Mouse (Mus musculus) limb, embryonic 13.5 days (tissue): ENCODE data around the gene Mphosph9. TPM values are rescaled to one million over a fixed set of nuclear protein-coding genes. Genes with fewer than 3 reads are reported as not detected.
A peak's percentile ranks its signal among the peaks of the same experiment; 100 is the strongest.

Experiments
- ATAC-seq: fragments of 200-750 bp; cut with Nextera tagmentation; 2 replicates; pipeline ENCODE4 v1.8.0; 2017; ENCODE audit warnings: low read depth, moderate number of reproducible peaks, moderate TSS enrichment; ENCODE audit not compliant: low FRiP score
- H3K27ac ChIP-seq: fragments of 300-500 bp; sonication (generic); 2 replicates; pipeline ENCODE4 v1.5.1; 2015; ENCODE audit warnings: inconsistent platforms, mild to moderate bottlenecking, moderate library complexity
- H3K27me3 ChIP-seq: fragments of 300-500 bp; sonication (generic); 2 replicates; pipeline ENCODE4 v1.6.1; 2015; ENCODE audit warnings: mild to moderate bottlenecking, inconsistent platforms
- H3K36me3 ChIP-seq: fragments of 300-500 bp; sonication (generic); 2 replicates; pipeline ENCODE4 v1.6.1; 2015; ENCODE audit warnings: inconsistent platforms, mild to moderate bottlenecking, moderate library complexity
- H3K4me1 ChIP-seq: fragments of 300-500 bp; sonication (generic); 2 replicates; pipeline ENCODE4 v1.6.1; 2015; ENCODE audit warnings: inconsistent platforms
- H3K4me2 ChIP-seq: fragments of 300-500 bp; sonication (generic); replicated peaks from 2 replicates; pipeline ENCODE4 v1.6.1; 2015; ENCODE audit warnings: inconsistent platforms, mild to moderate bottlenecking, moderate library complexity
- H3K4me3 ChIP-seq: fragments of 300-500 bp; sonication (generic); 2 replicates; pipeline ENCODE4 v1.5.1; 2015; ENCODE audit warnings: moderate library complexity, mild to moderate bottlenecking, inconsistent platforms
- H3K9ac ChIP-seq: fragments of 300-500 bp; sonication (generic); 2 replicates; pipeline ENCODE4 v1.6.1; 2015; ENCODE audit warnings: mild to moderate bottlenecking, inconsistent platforms
- H3K9me3 ChIP-seq: fragments of 300-500 bp; sonication (generic); 2 replicates; pipeline ENCODE4 v1.6.1; 2016; ENCODE audit warnings: inconsistent platforms
- WGBS: fragments of 180-500 bp; shearing (Covaris S2); methylation state at CpG from one replicate; pipeline ENCODE4 v1.1.7; 2015; 5-methylcytosine and 5-hydroxymethylcytosine counted together
- polyA plus RNA-seq: library from polyadenylated mRNA; unstranded; fragments of >200 nt; fragmentation: Nextera tagmentation; extraction: Ambion mirVana; gene quantifications from 2 replicates; pipeline ENCODE4 v1.2.1, GENCODE M21; 2015

Gene Mphosph9
- polyA plus RNA-seq, 1 experiment from 2014 or later = 13.2 TPM

DNA sequence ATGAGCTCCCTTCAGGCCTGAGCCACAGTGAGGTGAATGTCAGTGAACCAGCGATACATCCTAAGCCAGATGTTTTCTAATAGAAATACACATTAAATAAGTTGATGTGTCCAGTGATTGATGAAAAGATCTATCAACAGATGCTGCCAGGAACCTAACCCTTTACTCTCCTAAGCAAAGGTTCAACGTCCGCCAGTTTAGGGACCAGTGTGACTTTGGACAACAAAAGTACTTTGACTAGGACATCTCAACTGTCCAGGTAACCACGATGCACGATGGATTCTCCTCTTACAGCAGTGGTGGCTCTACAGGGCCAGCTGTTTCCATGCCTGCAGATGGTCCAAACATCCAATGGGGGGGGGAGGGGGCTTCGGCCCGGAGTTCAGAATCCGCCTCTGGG, 83.3 kb downstream of the Mphosph9 start:
- Histone ChIP-seq H3K27me3 (no peaks in the 10 kb centered on the region), H3K9me3 (no peaks in the 10 kb centered on the region), H3K36me3 (peaks cover 23% of the 10 kb centered on the region), H3K4me2 (no peak overlapping the region), H3K27ac (no peak overlapping the region), H3K4me1 (peaks cover 42% of the 10 kb centered on the region), H3K4me3 (no peak overlapping the region), H3K9ac (no peak overlapping the region)
- 90% methylated on average over 8 of the region's 8 CpGs for WGBS
- no peak for ATAC-seq

DNA sequence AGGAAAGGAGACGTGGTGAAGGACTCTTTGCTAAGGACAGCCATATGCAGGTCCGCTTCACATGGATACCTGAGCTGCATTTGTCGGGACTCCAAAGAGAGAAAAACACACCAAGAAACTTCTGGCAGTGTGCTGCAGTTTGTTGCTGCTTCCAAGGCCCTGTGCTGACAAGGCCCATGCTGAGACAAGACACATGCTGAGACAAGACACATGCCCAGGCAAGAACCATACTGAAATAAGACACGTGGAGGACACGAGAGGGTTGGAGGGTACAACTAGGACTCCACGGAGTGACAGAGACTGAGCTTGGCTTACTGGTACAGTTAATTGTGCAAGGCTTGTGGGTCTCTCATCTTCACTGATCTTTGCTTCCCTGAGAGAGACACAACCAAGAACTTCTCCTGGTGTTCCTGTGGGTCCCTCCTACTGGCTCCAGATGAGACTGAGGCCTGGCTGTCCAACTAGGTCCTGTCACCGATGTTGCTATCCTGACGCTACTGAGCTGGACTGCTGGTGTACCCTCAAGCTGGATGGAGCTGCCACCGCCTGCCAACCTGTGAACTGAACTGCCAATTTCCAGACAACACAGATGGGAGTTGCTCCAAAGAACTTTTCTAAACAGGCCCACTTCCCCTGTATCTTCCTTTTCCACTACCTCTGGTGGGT, 84.4 kb downstream of the Mphosph9 start:
- Histone ChIP-seq H3K27me3 (no peaks in the 10 kb centered on the region), H3K36me3 (peaks cover 23% of the 10 kb centered on the region), H3K4me3 (no peak overlapping the region), H3K4me1 (peaks cover 35% of the 10 kb centered on the region), H3K4me2 (no peak overlapping the region), H3K9me3 (no peaks in the 10 kb centered on the region), H3K9ac (no peak overlapping the region), H3K27ac (no peak overlapping the region)
- no peak for ATAC-seq
- WGBS = 85% methylated on average over 9 of the region's 9 CpGs

DNA sequence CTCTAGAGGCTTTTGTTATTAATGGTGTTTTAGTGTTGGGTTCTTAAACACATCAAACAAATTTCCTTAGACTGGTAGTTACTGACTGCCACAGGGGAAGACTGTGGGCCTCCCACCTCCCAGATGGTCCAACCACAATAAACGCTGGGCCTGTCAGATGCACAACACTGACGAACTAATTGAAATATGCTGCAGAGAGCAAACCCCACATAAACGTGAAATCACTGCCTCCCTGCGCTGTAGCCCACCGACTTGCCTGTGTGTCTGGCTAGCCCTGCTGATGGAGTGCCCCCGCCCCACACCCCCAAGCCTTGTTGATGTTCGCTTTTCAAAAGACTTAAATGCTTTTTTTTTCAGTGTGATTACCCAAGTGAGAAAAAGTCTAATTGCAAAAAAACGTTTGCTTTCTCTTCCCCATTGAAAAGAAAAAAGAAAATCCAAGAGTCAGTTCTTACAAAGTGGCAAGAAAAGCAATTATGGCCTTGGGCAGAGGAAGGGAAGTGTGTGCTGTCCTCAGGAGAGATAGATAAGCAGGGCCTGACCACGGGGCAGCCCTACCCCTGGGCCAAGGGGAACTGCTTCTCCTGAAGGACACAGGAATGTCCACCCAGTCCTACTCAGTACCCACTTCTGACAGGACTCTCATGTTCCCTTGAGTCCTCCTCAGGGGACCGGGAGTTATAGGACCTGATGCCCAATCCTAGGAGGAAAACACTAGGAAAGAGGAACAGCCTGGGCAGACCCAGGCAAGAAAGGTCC, 85.9 kb downstream of the Mphosph9 start:
- H3K27ac ChIP-seq = peak overlapping the region; percentile 55; the same call in 1 of the 2 replicates
- H3K36me3 ChIP-seq = peaks cover 23% of the 10 kb centered on the region
- WGBS = 24% methylated on average over 10 of the region's 10 CpGs
- no peaks in the 10 kb centered on the region for H3K9me3 ChIP-seq
- no peaks in the 10 kb centered on the region for H3K27me3 ChIP-seq
- H3K9ac ChIP-seq = peak overlapping the region; percentile 48; the same call in 1 of the 2 replicates
- 0 out of 2 replicates have a peak, but pooled peaks have one; percentile 24 for ATAC-seq
- peak overlapping the region; percentile 51 for H3K4me2 ChIP-seq
- peaks cover 28% of the 10 kb centered on the region for H3K4me1 ChIP-seq
- H3K4me3 ChIP-seq = 0 out of 2 replicates have a peak overlapping the region, but pooled peaks have one; percentile 17

DNA sequence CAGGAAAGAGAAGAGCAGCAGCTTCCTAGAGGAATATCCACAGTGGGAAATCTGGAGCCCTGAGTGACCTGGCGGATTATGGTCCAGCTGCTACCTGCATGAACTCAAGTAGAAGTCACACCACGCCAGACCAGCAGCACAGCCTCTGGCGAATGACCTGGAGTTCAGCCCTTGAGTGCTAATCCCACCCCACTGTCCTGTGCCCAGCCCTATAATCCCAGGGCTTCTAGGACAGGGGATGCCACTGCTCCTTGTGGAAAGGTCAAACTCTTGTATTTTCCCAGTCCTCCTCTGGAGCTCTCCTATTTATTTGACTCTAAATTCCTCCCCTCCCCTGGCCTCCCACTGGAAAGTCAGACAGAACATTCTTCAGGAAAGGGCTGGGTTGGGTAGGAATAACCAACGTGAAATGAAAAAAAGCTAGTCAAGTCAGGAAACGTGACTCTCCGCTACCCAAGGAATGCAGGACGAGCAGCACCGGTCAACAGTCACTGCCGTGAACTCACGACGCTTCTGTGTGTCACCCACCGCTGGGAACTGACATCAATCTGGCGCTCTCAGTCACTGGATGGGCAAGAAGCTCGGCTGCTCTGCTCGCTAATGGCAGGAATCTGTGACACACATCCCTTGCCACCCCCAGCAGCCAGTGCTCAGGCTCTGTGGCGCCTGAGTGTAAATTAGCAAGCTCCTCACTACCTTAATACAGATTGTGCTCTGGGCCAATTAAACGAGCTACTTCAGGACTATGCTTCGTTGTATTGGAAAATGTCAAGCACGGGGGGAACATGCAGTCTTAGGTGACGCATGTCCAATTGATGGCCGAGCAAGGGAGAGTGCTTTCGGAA, 86.7 kb downstream of the Mphosph9 start:
- peaks cover 35% of the 10 kb centered on the region for H3K4me1 ChIP-seq
- H3K27me3 ChIP-seq = no peaks in the 10 kb centered on the region
- H3K9me3 ChIP-seq = no peaks in the 10 kb centered on the region
- H3K9ac ChIP-seq = peak overlapping the region; percentile 31; the same call in 1 of the 2 replicates
- peak overlapping the region; percentile 55 for H3K27ac ChIP-seq
- H3K4me2 ChIP-seq = peak overlapping the region; percentile 51
- peak overlapping the region; percentile 17; the same call in 1 of the 2 replicates for H3K4me3 ChIP-seq
- peak; percentile 28; the same call in 1 of the 2 replicates for ATAC-seq
- H3K36me3 ChIP-seq = peaks cover 23% of the 10 kb centered on the region
- WGBS = 12% methylated on average over 22 of the region's 22 CpGs

DNA sequence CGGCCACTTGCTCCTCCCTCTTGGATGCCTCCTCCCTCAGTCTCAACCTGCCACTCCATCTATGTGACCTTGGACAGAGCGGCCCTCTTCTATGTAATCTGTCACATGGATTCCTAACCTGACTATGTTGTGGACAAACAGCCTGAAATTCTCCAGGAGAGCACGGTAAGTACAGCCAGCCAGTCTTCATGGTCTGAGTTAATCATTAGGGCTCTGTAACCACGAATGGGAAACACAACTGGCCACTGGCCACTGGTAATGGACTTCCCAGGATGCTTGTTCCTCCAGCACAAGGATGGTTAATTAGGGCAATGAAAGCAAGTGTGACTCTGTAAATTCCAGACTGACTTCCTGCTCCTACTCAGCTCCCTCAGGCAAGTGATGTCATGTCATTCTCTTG, 91.6 kb downstream of the Mphosph9 start:
- Histone ChIP-seq H3K4me3 (no peak overlapping the region), H3K9ac (no peak overlapping the region), H3K9me3 (no peaks in the 10 kb centered on the region), H3K4me1 (peaks cover 31% of the 10 kb centered on the region), H3K36me3 (no peaks in the 10 kb centered on the region), H3K27ac (no peak overlapping the region), H3K4me2 (no peak overlapping the region), H3K27me3 (no peaks in the 10 kb centered on the region)
- ATAC-seq = no peak
- 56% methylated on average over 4 of the region's 4 CpGs for WGBS

DNA sequence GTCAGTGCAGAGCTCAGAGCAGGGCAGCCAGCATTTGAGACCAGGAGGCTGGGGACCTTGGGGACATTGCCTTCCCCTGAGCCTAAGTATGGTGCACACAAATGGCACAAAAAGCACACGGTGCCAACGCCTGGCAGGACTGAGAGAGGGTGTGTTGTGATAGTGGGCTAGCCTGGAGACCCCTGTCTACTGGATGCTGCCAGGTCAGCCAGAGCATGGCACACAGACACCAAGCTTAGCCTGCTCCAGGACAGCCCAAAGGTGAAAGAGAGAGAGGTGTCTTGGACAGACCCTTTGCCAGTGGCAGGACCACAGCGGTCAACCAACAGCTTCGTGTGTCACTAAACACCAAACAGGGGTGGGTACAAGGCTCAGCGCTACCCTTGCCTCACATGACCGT, 93.0 kb downstream of the Mphosph9 start:
- Histone ChIP-seq H3K9me3 (no peaks in the 10 kb centered on the region), H3K4me2 (no peak overlapping the region), H3K36me3 (no peaks in the 10 kb centered on the region), H3K4me3 (no peak overlapping the region), H3K4me1 (peaks cover 22% of the 10 kb centered on the region), H3K27me3 (no peaks in the 10 kb centered on the region), H3K9ac (no peak overlapping the region), H3K27ac (no peak overlapping the region)
- 96% methylated on average over 6 of the region's 6 CpGs for WGBS
- no peak for ATAC-seq

DNA sequence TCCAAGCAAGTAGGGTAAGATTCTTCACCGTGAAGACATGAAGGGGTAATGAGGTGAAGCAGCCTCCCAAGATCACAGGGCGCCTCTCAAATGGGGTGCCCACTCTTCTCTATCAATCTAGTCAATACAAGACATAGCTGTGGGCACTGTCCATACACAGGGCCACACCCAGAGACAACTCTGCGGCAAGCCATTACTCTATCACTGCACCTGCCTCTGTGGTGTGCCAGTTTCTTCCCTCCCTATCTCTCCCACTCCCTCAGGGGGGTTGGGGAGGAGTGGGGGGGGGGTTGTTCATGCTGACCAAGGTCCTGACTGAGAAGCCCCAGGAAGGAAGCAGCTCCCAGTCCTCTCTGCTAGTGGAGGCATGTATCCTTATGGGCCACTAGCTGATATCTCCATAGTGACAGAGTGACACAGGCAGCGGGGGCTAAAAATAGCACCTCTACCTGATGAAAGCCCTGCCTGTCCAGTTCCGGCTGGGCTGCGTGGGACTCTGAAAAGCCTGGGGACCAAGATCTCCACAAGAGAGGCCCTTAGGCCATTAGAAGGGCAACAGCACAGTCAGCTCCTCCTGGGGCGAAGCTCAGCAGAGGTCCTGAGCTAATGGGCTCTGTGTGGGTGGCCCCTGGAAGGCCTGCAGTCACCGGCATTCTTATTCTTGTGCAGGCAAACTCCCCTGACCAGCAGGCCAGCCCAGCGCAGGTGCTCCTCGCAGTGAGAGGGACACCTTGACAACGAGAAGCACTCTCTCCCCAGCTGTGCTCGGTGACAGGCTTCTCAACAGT, 93.7 kb downstream of the Mphosph9 start:
- no peak for ATAC-seq
- H3K4me2 ChIP-seq = no peak overlapping the region
- WGBS = 56% methylated on average over 12 of the region's 12 CpGs
- no peak overlapping the region for H3K27ac ChIP-seq
- no peak overlapping the region for H3K9ac ChIP-seq
- no peaks in the 10 kb centered on the region for H3K27me3 ChIP-seq
- no peak overlapping the region for H3K4me3 ChIP-seq
- H3K4me1 ChIP-seq = peaks cover 22% of the 10 kb centered on the region
- H3K36me3 ChIP-seq = no peaks in the 10 kb centered on the region
- H3K9me3 ChIP-seq = no peaks in the 10 kb centered on the region

DNA sequence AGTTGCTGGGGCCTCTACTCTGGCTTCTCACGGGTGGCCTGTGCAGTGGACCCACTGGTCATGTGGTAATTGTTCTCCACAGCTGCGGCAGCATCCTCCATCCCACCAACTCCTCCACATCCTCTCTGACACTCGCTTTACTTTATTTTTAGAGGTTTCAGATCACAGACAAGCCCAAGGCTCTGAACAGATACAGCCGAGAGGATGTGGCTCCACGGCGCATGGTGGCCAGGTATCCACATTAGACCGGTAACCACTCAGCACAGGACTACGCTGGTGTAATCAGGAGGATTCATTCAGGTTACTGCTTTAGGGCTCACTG, 94.7 kb downstream of the Mphosph9 start:
- 87% methylated on average over 8 of the region's 8 CpGs for WGBS
- Histone ChIP-seq H3K4me2 (no peak overlapping the region), H3K9me3 (no peaks in the 10 kb centered on the region), H3K36me3 (no peaks in the 10 kb centered on the region), H3K9ac (no peak overlapping the region), H3K27me3 (no peaks in the 10 kb centered on the region), H3K4me1 (peaks cover 22% of the 10 kb centered on the region), H3K4me3 (no peak overlapping the region), H3K27ac (no peak overlapping the region)
- no peak for ATAC-seq

DNA sequence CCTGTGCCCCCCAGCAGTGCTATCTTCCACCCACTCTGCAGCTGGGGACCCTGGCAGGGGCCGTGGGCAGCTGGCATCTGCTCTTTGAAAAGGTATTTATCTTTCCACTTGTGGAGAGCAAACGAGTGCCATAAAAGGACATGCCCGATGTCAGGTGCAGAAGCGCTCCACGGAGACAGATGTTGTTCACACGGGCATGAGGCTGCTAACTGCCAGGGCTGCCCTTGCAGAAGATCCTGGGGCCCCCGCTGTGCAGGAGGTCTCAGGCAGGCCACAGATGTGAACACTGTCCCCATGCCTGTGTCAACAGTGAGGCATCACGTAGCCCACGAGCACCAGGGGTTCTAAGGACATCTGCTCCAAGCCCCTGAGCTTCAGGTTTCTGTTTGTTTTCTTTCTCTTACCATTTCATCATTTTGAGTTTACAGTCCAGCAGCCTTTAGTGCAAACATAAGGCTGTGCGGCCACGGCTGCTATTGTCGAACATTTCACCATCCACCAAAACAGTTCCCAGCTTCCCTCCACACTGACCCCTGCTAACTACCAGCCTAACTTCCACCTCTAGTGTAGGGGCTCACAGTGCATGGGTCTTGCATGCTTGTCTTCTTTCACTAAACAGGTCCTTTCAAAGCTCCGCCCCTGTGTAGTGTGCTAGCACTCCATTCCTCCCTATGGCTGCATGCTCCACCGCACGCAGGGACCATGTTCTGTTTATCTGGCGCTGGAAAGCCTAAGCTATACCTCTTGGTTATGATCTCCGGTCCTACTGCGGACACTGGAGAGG, 95.2 kb downstream of the Mphosph9 start:
- Histone ChIP-seq H3K27ac (no peak overlapping the region), H3K36me3 (no peaks in the 10 kb centered on the region), H3K4me3 (no peak overlapping the region), H3K27me3 (no peaks in the 10 kb centered on the region), H3K9ac (peak overlapping the region; percentile 20; the same call in 1 of the 2 replicates), H3K9me3 (no peaks in the 10 kb centered on the region), H3K4me1 (peaks cover 22% of the 10 kb centered on the region), H3K4me2 (no peak overlapping the region)
- no peak for ATAC-seq
- WGBS = 58% methylated on average over 18 of the region's 18 CpGs

DNA sequence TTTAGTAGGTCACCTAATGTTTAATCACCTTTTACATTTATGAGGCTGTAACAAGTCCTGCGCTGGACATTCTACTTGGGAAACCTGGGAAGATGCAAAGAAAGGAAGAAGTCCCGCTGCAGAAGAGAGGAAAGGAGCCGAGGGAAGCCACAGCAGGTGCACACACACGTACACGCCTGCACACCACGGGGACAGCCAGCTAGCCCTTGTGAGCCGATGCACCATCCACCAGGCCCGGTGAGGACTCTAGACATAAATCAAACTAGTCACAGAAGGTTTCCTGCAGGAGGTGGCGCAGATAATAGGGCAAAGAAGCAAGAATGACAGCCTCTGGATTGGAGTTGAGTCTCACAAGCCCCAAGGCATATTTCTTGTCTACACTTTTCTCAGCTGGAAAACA, 97.3 kb downstream of the Mphosph9 start:
- 80% methylated on average over 9 of the region's 9 CpGs for WGBS
- no peak for ATAC-seq

DNA sequence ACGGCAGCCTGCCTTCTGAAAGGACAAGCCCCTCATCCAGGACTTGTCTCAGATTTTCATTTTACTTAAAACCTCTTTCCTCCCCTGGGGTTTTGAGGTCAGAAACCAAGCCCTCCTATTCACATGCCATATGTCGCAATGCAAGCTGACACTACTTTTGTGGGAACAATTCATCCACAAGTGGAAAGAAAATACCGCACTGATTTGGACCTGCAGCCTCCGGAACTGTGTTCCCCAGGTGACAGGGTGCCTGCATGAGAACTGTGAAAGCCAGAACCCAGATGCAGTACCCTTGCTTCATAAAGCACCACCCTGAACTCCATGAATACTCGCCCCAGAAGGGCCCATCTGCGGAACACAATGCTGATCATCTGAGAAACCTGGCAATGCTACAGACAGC, 100.6 kb downstream of the Mphosph9 start:
- Histone ChIP-seq H3K27ac (no peak overlapping the region), H3K9me3 (no peaks in the 10 kb centered on the region), H3K36me3 (no peaks in the 10 kb centered on the region), H3K4me1 (peaks cover 17% of the 10 kb centered on the region), H3K9ac (no peak overlapping the region), H3K27me3 (no peaks in the 10 kb centered on the region), H3K4me2 (no peak overlapping the region), H3K4me3 (no peak overlapping the region)
- 51% methylated on average over 6 of the region's 6 CpGs for WGBS
- ATAC-seq = no peak

More for the DNA sequence above, 97.3 kb downstream of the Mphosph9 start:
- Histone ChIP-seq H3K27ac (no peak overlapping the region), H3K4me3 (no peak overlapping the region), H3K9ac (no peak overlapping the region), H3K9me3 (no peaks in the 10 kb centered on the region), H3K4me1 (peaks cover 23% of the 10 kb centered on the region), H3K4me2 (no peak overlapping the region), H3K27me3 (no peaks in the 10 kb centered on the region), H3K36me3 (no peaks in the 10 kb centered on the region)
